Mouse (Mus musculus): ENCODE data around the gene Gpr6. TPM values are rescaled to one million over a fixed set of nuclear protein-coding genes. Genes with fewer than 3 reads are reported as not detected.

Gpr6 gene
- not detected for polyA plus RNA-seq (2014; fragmentation: Illumina TruSeq; extraction: RNeasy Lipid Tissue Mini Kit (QIAGEN cat#74804); ENCODE audit: low read depth, low replicate concordance)

GRCm38 (mm10) chr10:41072116-41072515, at the start of gene Gpr6:
TSS of gene Gpr6 (minus strand) at chr10:41072285.

Other genes with a start within 250 kb of the Gpr6 start
- gene Cdc40, start 189.0 kb downstream of the Gpr6 start, polyA plus RNA-seq (2014; fragmentation: Illumina TruSeq; extraction: RNeasy Lipid Tissue Mini Kit (QIAGEN cat#74804); ENCODE audit: low read depth, low replicate concordance), result 23.7 TPM
- gene Wasf1, start 188.8 kb downstream of the Gpr6 start, polyA plus RNA-seq (2014; fragmentation: Illumina TruSeq; extraction: RNeasy Lipid Tissue Mini Kit (QIAGEN cat#74804); ENCODE audit: low read depth, low replicate concordance), result 1.9 TPM
- gene Fig4, start 231.0 kb upstream of the Gpr6 start, polyA plus RNA-seq (2014; fragmentation: Illumina TruSeq; extraction: RNeasy Lipid Tissue Mini Kit (QIAGEN cat#74804); ENCODE audit: low read depth, low replicate concordance), result 18.8 TPM
- 2.2 TPM for gene Ak9, start 231.7 kb upstream of the Gpr6 start, polyA plus RNA-seq (2014; fragmentation: Illumina TruSeq; extraction: RNeasy Lipid Tissue Mini Kit (QIAGEN cat#74804); ENCODE audit: low read depth, low replicate concordance)